Mouse (Mus musculus) CH12.LX (cell line): ENCODE results near the gene Zfp574. TPM values are rescaled to one million over a fixed set of nuclear protein-coding genes. Genes with fewer than 3 reads are reported as not detected.
A peak's percentile ranks its signal among the peaks of the same experiment; 100 is the strongest.

Experiments
- DNase-seq: peaks from one replicate; pipeline ENCODE4 v3.0.0-alpha.2; 2013; ENCODE audit errors: extremely low read depth
- H3K27ac ChIP-seq: 2 replicates; pipeline ENCODE4 v1.5.1; 2012; ENCODE audit warnings: low read depth, mild to moderate bottlenecking, control low read depth, moderate library complexity; ENCODE audit not compliant: insufficient read depth
- H3K27me3 ChIP-seq: replicated peaks from 2 replicates; pipeline ENCODE3; 2012; ENCODE audit warnings: inconsistent platforms
- H3K36me3 ChIP-seq, 2 experiments: replicated peaks in 1 of 2; 2 replicates each; pipeline versions ENCODE3 to v1.6.1; 2012; ENCODE audit warnings: inconsistent platforms in 1 of 2, low read length in 1 of 2, mild to moderate bottlenecking in 1 of 2, mixed read lengths in 1 of 2, moderate library complexity in 1 of 2; ENCODE audit not compliant: control insufficient read depth in 1 of 2, insufficient read depth in 1 of 2
- H3K4me1 ChIP-seq, 2 experiments: 2 replicates each; pipeline ENCODE4 v1.6.1; 2012; ENCODE audit warnings: inconsistent platforms in 1 of 2, moderate library complexity in 1 of 2; ENCODE audit not compliant: insufficient read depth in 2 of 2, control insufficient read depth in 1 of 2
- H3K4me2 ChIP-seq: 2 replicates; pipeline ENCODE4 v1.6.1; 2012; ENCODE audit warnings: low read depth, mild to moderate bottlenecking, control low read depth; ENCODE audit not compliant: poor library complexity, insufficient read depth, severe bottlenecking
- H3K4me3 ChIP-seq, 3 experiments: fragments of 150-350 bp in 1 of 3; sonication (generic) in 1 of 3; replicated peaks in 1 of 3; 2 replicates each; pipeline versions ENCODE3 to v1.5.1; 2011 to 2012; ENCODE audit warnings: low read depth in 2 of 3, low read length in 2 of 3, mild to moderate bottlenecking in 2 of 3, moderate library complexity in 2 of 3, control low read depth in 1 of 3, improper control_type of control experiment in 1 of 3, inconsistent platforms in 1 of 3, mixed read lengths in 1 of 3; ENCODE audit not compliant: poor library complexity in 1 of 3
- H3K79me2 ChIP-seq: replicated peaks from 2 replicates; pipeline ENCODE4 v1.6.1; 2012; ENCODE audit warnings: mild to moderate bottlenecking, moderate library complexity; ENCODE audit not compliant: control insufficient read depth, poor library complexity, insufficient read depth, severe bottlenecking; ENCODE audit errors: extremely low read depth
- H3K9ac ChIP-seq: 2 replicates; pipeline ENCODE4 v1.6.1; 2012; ENCODE audit warnings: low read depth, mild to moderate bottlenecking, control low read depth, moderate library complexity; ENCODE audit not compliant: insufficient read depth
- H3K9me3 ChIP-seq: replicated peaks from 2 replicates; pipeline ENCODE3; 2012; ENCODE audit warnings: low read length, inconsistent platforms, mixed read lengths
- BHLHE40 ChIP-seq: IDR thresholded peaks from 2 replicates; pipeline ENCODE4 v1.6.1; 2011; ENCODE audit warnings: mild to moderate bottlenecking, low read depth, low read length, improper control_type of control experiment
- CHD2 ChIP-seq: IDR thresholded peaks from 2 replicates; pipeline ENCODE4 v1.6.1; 2011; ENCODE audit warnings: low read length, improper control_type of control experiment
- E2F4 ChIP-seq: IDR thresholded peaks from 2 replicates; pipeline ENCODE4 v1.6.1; 2011; ENCODE audit warnings: low read depth, low read length, improper control_type of control experiment; ENCODE audit not compliant: insufficient replicate concordance
- HCFC1 ChIP-seq: IDR thresholded peaks from 2 replicates; pipeline ENCODE4 v1.6.1; 2012; ENCODE audit warnings: low read depth, mild to moderate bottlenecking, inconsistent platforms, low read length, improper control_type of control experiment
- JUN ChIP-seq: IDR thresholded peaks from 2 replicates; pipeline ENCODE4 v1.6.1; 2011; ENCODE audit warnings: low read depth, mild to moderate bottlenecking, low read length, improper control_type of control experiment, moderate library complexity; ENCODE audit not compliant: insufficient read depth
- KAT2A ChIP-seq: IDR thresholded peaks from 2 replicates; pipeline ENCODE4 v1.6.1; 2012; ENCODE audit warnings: low read length, improper control_type of control experiment, inconsistent platforms; ENCODE audit not compliant: insufficient replicate concordance
- MEF2A ChIP-seq: IDR thresholded peaks from 2 replicates; pipeline ENCODE4 v1.6.1; 2014; ENCODE audit warnings: low read depth, mild to moderate bottlenecking, inconsistent platforms, low read length, improper control_type of control experiment, borderline replicate concordance
- MYC ChIP-seq: IDR thresholded peaks from 2 replicates; pipeline ENCODE4 v1.6.1; 2011; ENCODE audit warnings: low read depth, mild to moderate bottlenecking, improper control_type of control experiment, low read length
- POLR2A ChIP-seq: IDR thresholded peaks from 2 replicates; pipeline ENCODE4 v1.6.1; 2011; ENCODE audit warnings: low read depth, mild to moderate bottlenecking, improper control_type of control experiment, low read length
- POLR2AphosphoS2 ChIP-seq: IDR thresholded peaks from 2 replicates; pipeline ENCODE4 v1.6.1; 2011; ENCODE audit warnings: low read depth, low read length, improper control_type of control experiment
- SMC3 ChIP-seq: IDR thresholded peaks from 2 replicates; pipeline ENCODE4 v1.6.1; 2011; ENCODE audit warnings: low read depth, low read length, improper control_type of control experiment
- TCF12 ChIP-seq: IDR thresholded peaks from 2 replicates; pipeline ENCODE4 v1.6.1; 2014; ENCODE audit warnings: low read depth, mild to moderate bottlenecking, inconsistent platforms, low read length, improper control_type of control experiment
- UBTF ChIP-seq: IDR thresholded peaks from 2 replicates; pipeline ENCODE4 v1.6.1; 2012; ENCODE audit warnings: low read depth, mild to moderate bottlenecking, inconsistent platforms, low read length, improper control_type of control experiment, moderate library complexity
- USF2 ChIP-seq: conservative IDR thresholded peaks from 2 replicates; pipeline ENCODE4 v1.6.1; 2011; ENCODE audit warnings: low read depth, low read length, improper control_type of control experiment
- ZC3H11A ChIP-seq: IDR thresholded peaks from 2 replicates; pipeline ENCODE4 v1.6.1; 2012; ENCODE audit warnings: low read depth, mild to moderate bottlenecking, inconsistent platforms, low read length, improper control_type of control experiment
- dilution Hi-C: fragments of 300-500 bp; cut with MboI; formaldehyde crosslinking; loops from 2 replicates; pipeline ENCODE4 v1.14.3; 2020; ENCODE audit warnings: low sequenced_read_pairs; ENCODE audit not compliant: extremely low pct_unique_long_range_greater_than_20kb, extremely low pct_ligation_motif_present
- in situ Hi-C: fragments of 300-500 bp; cut with MboI; formaldehyde crosslinking; loops from 3 replicates; pipeline ENCODE4 v1.14.3; 2019; ENCODE audit warnings: low sequenced_read_pairs, low pct_ligation_motif_present, low pct_unique_long_range_greater_than_20kb, mixed read lengths
- polyA plus RNA-seq: library from polyadenylated mRNA; unstranded; fragments of >175 nt; gene quantifications from 2 replicates; pipeline ENCODE4 v1.2.1, GENCODE M21; 2012; ENCODE audit warnings: low read depth; ENCODE audit not compliant: insufficient read length
- total RNA-seq, 2 experiments: library from RNA; depleted of rRNA; stranded (reverse); fragments of 300-350 nt in 1 of 2; fragments of >200 nt in 1 of 2; gene quantifications; 2 replicates each; pipeline ENCODE4 v1.2.3; 2012 to 2014

The Zfp574 gene
- total and polyA plus RNA-seq, 3 experiments: 3.4 to 13.3 (median 11.2) TPM

DNA sequence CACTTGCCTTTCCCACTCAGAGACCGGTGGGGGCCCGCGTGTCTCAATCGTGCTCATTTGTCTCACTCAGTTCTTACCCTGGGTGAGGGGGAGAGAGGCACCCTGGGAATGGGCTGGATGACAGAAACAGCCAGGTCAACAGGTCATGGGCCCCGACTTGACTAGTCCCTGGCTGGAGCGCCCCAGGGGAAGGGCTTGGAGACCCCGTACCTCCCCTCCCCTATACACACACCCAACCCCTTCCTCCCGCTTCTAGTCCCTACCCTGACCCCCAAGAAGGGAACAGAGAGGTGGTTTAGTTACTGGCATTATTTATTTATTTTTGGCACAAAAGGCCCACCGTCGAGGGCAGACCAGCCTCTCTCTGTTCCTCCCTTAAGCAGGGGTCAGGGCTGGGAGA is 16.2 kb downstream of the Zfp574 start:
- H3K9ac ChIP-seq: no peak overlapping the region
- peaks cover 17 to 53% of the 10 kb centered on the region in 2 experiments for H3K4me1 ChIP-seq
- no peak for DNase-seq
- no peak overlapping the region for H3K4me2 ChIP-seq
- H3K36me3 ChIP-seq: peaks cover 29 to 34% of the 10 kb centered on the region in 2 experiments
- no peak for TF ChIP-seq USF2
- no peak for TF ChIP-seq TCF12
- peak; percentile 40; the same call in 1 of the 2 replicates for TF ChIP-seq POLR2A
- no peak for TF ChIP-seq BHLHE40
- TF ChIP-seq, all 38 proteins: peak for 1
- dilution Hi-C loops: no loop called here
- Histone ChIP-seq H3K27ac (no peak overlapping the region), H3K9me3 (peaks cover 13% of the 10 kb centered on the region), H3K4me3 (no peak overlapping the region), H3K27me3 (no peaks in the 10 kb centered on the region), H3K79me2 (no peaks in the 10 kb centered on the region)
- in situ Hi-C loops: no loop called here

DNA sequence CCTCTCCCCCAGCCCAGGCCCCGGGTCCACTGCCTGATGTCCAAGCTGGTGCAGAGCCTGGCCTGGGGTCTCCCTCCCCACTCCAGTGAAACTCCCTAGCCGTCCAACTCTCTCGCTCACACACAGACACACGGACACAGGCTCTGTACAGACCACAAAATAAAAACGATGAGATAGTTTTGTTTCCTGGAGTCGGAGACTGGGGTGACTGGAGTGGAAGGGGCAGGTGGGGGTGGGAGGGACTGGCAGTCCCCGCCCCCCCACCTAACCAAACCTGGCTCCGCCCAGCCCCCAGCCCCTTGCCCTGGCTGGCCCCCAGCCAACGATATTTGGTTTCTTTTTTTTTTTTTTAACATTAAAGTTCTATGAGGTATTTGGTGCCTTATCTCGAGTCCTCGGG is 16.6 kb downstream of the Zfp574 start:
- peaks cover 13% of the 10 kb centered on the region for H3K9me3 ChIP-seq
- in situ Hi-C loops: no loop called here
- H3K79me2 ChIP-seq: no peaks in the 10 kb centered on the region
- dilution Hi-C loops: no loop called here
- no peak overlapping the region for H3K4me3 ChIP-seq
- no peak overlapping the region for H3K4me2 ChIP-seq
- no peak overlapping the region for H3K27ac ChIP-seq
- DNase-seq: no peak
- H3K4me1 ChIP-seq: peaks cover 17 to 50% of the 10 kb centered on the region in 2 experiments
- TF ChIP-seq CHD2: no peak
- TF ChIP-seq MYC: no peak
- no peak for TF ChIP-seq BHLHE40
- no peak for TF ChIP-seq SMC3
- TF ChIP-seq UBTF: no peak
- no peak for TF ChIP-seq TCF12
- no peak for TF ChIP-seq E2F4
- no peak for TF ChIP-seq JUN
- no peak for TF ChIP-seq HCFC1
- no peak for TF ChIP-seq POLR2AphosphoS2
- TF ChIP-seq, all 38 proteins: peak for 0
- peaks cover 29 to 34% of the 10 kb centered on the region in 2 experiments for H3K36me3 ChIP-seq
- H3K27me3 ChIP-seq: no peaks in the 10 kb centered on the region
- no peak overlapping the region for H3K9ac ChIP-seq

DNA sequence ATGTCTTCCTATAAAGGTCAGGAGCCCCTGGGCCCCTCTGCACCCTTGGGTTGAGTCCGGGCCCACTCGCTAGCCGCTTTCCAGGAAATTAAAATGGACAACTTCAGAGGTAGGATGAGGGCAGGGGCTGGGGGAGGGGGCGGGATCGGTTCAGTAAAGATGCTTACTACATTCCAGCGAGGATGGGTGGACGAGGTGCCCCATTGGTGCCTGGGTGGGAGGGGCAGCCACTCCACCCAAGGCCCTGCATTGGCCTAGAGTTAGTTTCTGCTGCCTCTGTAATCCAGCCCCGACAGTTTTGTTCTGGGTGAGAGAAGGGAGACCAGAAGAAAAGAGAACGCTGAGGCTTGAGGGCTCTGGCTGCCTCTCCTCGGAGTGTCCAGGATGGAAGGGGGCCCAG is 17.5 kb downstream of the Zfp574 start:
- in situ Hi-C loops (no loop called here), dilution Hi-C loops (no loop called here)
- no peak for TF ChIP-seq ZC3H11A
- no peak for TF ChIP-seq MEF2A
- no peak for TF ChIP-seq KAT2A
- Histone ChIP-seq H3K79me2 (no peaks in the 10 kb centered on the region), H3K9me3 (peaks cover 13% of the 10 kb centered on the region), H3K9ac (no peak overlapping the region), H3K4me3 (no peak overlapping the region), H3K4me1 (peaks cover 15 to 41% of the 10 kb centered on the region in 2 experiments), H3K27ac (no peak overlapping the region), H3K4me2 (no peak overlapping the region), H3K36me3 (peaks cover 35 to 41% of the 10 kb centered on the region in 2 experiments), H3K27me3 (no peaks in the 10 kb centered on the region)
- DNase-seq: no peak
